Mouse (Mus musculus): ENCODE results near the gene Tulp1. TPM values are rescaled to one million over a fixed set of nuclear protein-coding genes. Genes with fewer than 3 reads are reported as not detected.
"Not testable (repeated sequence)": the region's sequence is repeated elsewhere in the genome, so short reads cannot be mapped to it uniquely, and the experiment has no call there.

Gene Tulp1
- polyA plus RNA-seq, 1 experiment from 2014 or later: 18.1 TPM

GRCm38 (mm10) chr17:28361921-28362652 is 2.9 kb downstream of the Tulp1 start:
- Histone ChIP-seq H3K9ac (replicated peaks; ENCODE audit: low read depth) (no peak overlapping the region), H3K27me3 (replicated peaks; ENCODE audit: insufficient read depth, low read length) (peaks cover 8% of the 10 kb centered on the region; the same call in 1 of the 2 replicates), H3K4me3 (ENCODE audit: low read depth, low read length) (no peak overlapping the region), H3K9me3 (ENCODE audit: low read length) (no peaks in the 10 kb centered on the region), H3K36me3 (ENCODE audit: insufficient read depth, low read length) (no peaks in the 10 kb centered on the region), H3K4me1 (ENCODE audit: insufficient read depth, low read depth, low read length) (peaks cover 16% of the 10 kb centered on the region), H3K4me2 (replicated peaks; ENCODE audit: low read depth, low read length) (peak overlapping the region; percentile 43), H3K27ac (ENCODE audit: low read length) (no peak overlapping the region)
- 49% methylated on average over 11 of the region's 11 CpGs for WGBS
- DNase-seq (ENCODE audit: low spot score) (no peak), ATAC-seq (no peak)
- TF ChIP-seq CTCF (IDR thresholded peaks at IDR 0.05) (no peak), EP300 (IDR thresholded peaks at IDR 0.05) (no peak)

- Histone ChIP-seq H3K4me3 (ENCODE audit: low read depth, low read length) (no peak overlapping the region), H3K27ac (ENCODE audit: low read length) (peak overlapping the region; percentile 78)
- DNase-seq (ENCODE audit: low spot score): peak; percentile 72
Measured at GRCm38 (mm10) chr17:28360531-28361277, 4.3 kb downstream of the Tulp1 start.

GRCm38 (mm10) chr17:28358576-28359261 is 6.3 kb downstream of the Tulp1 start:
- not testable (repeated sequence) for H3K36me3 ChIP-seq (ENCODE audit: insufficient read depth, low read length); H3K4me3 ChIP-seq (ENCODE audit: low read depth, low read length); H3K27me3 ChIP-seq (replicated peaks; ENCODE audit: insufficient read depth, low read length); H3K9me3 ChIP-seq (ENCODE audit: low read length); ATAC-seq; DNase-seq (ENCODE audit: low spot score); H3K9ac ChIP-seq (replicated peaks; ENCODE audit: low read depth); H3K4me2 ChIP-seq (replicated peaks; ENCODE audit: low read depth, low read length)
- Histone ChIP-seq H3K4me1 (ENCODE audit: insufficient read depth, low read depth, low read length) (peaks cover 11% of the 10 kb centered on the region), H3K27ac (ENCODE audit: low read length) (peak overlapping the region; percentile 51; the same call in 1 of the 2 replicates)
- WGBS: 16% methylated on average over 23 of the region's 24 CpGs

More at GRCm38 (mm10) chr17:28360531-28361277, 4.3 kb downstream of the Tulp1 start:
- peaks cover 8% of the 10 kb centered on the region; the same call in 1 of the 2 replicates for H3K27me3 ChIP-seq (replicated peaks; ENCODE audit: insufficient read depth, low read length)
- H3K9me3 ChIP-seq (ENCODE audit: low read length): no peaks in the 10 kb centered on the region
- no peaks in the 10 kb centered on the region for H3K36me3 ChIP-seq (ENCODE audit: insufficient read depth, low read length)
- H3K4me1 ChIP-seq (ENCODE audit: insufficient read depth, low read depth, low read length): peaks cover 16% of the 10 kb centered on the region
- no peak for TF ChIP-seq CTCF (IDR thresholded peaks at IDR 0.05)
- TF ChIP-seq EP300 (IDR thresholded peaks at IDR 0.05): peak; percentile 76
- 48% methylated on average over 9 of the region's 9 CpGs for WGBS
- ATAC-seq: peak; percentile 72
- H3K9ac ChIP-seq (replicated peaks; ENCODE audit: low read depth): no peak overlapping the region
- no peak overlapping the region for H3K4me2 ChIP-seq (replicated peaks; ENCODE audit: low read depth, low read length)

- H3K27me3 ChIP-seq (replicated peaks; ENCODE audit: insufficient read depth, low read length): no peaks in the 10 kb centered on the region; the same call in 1 of the 2 replicates
- DNase-seq (ENCODE audit: low spot score) (peak; percentile 90), ATAC-seq (peak; percentile 61)
- H3K36me3 ChIP-seq (ENCODE audit: insufficient read depth, low read length): no peaks in the 10 kb centered on the region
- TF ChIP-seq CTCF (IDR thresholded peaks at IDR 0.05) (no peak), EP300 (IDR thresholded peaks at IDR 0.05) (peak; percentile 91)
- peak overlapping the region; percentile 77 for H3K27ac ChIP-seq (ENCODE audit: low read length)
- H3K4me1 ChIP-seq (ENCODE audit: insufficient read depth, low read depth, low read length): 0 out of 2 replicates have a peak, but pooled peaks cover 3% of the 10 kb centered on the region
- H3K4me3 ChIP-seq (ENCODE audit: low read depth, low read length): no peak overlapping the region
- H3K9me3 ChIP-seq (ENCODE audit: low read length): no peaks in the 10 kb centered on the region
- H3K4me2 ChIP-seq (replicated peaks; ENCODE audit: low read depth, low read length): no peak overlapping the region
- no peak overlapping the region for H3K9ac ChIP-seq (replicated peaks; ENCODE audit: low read depth)
- 58% methylated on average over 12 of the region's 12 CpGs for WGBS
Measured at GRCm38 (mm10) chr17:28355871-28356270, 9.2 kb downstream of the Tulp1 start.

GRCm38 (mm10) chr17:28352018-28352417 is 13.0 kb downstream of the Tulp1 start:
- Histone ChIP-seq H3K27me3 (replicated peaks; ENCODE audit: insufficient read depth, low read length) (no peaks in the 10 kb centered on the region), H3K27ac (ENCODE audit: low read length) (peak overlapping the region; percentile 98; the same call in 1 of the 2 replicates), H3K36me3 (ENCODE audit: insufficient read depth, low read length) (no peaks in the 10 kb centered on the region), H3K4me3 (ENCODE audit: low read depth, low read length) (no peak overlapping the region), H3K9me3 (ENCODE audit: low read length) (no peaks in the 10 kb centered on the region), H3K4me1 (ENCODE audit: insufficient read depth, low read depth, low read length) (peaks cover 16% of the 10 kb centered on the region; the same call in 1 of the 2 replicates), H3K4me2 (replicated peaks; ENCODE audit: low read depth, low read length) (no peak overlapping the region), H3K9ac (replicated peaks; ENCODE audit: low read depth) (no peak overlapping the region)
- DNase-seq (ENCODE audit: low spot score) (no peak), ATAC-seq (no peak)
- WGBS: 35% methylated on average over 11 of the region's 11 CpGs
- TF ChIP-seq CTCF (IDR thresholded peaks at IDR 0.05): no peak
- TF ChIP-seq EP300 (IDR thresholded peaks at IDR 0.05): no peak

Measured in lung, postnatal 0 days (tissue).